Mouse (Mus musculus): ENCODE measurements around the gene Mfsd5. TPM values are rescaled to one million over a fixed set of nuclear protein-coding genes. Genes with fewer than 3 reads are reported as not detected.
A peak's percentile ranks its signal among the peaks of the same experiment; 100 is the strongest.

Gene Mfsd5
- polyA plus RNA-seq, 1 experiment from 2014 or later, result 61.1 TPM

- no peaks in the 10 kb centered on the region; the same call in 1 of the 2 replicates for H3K36me3 ChIP-seq (ENCODE audit: control insufficient read depth, insufficient read depth, low read length)
- peak within 1 kb of the TSS; percentile 74 for H3K4me3 ChIP-seq (ENCODE audit: low read length)
- no peaks in the 10 kb centered on the region for H3K27me3 ChIP-seq (ENCODE audit: control insufficient read depth, insufficient read depth, low read depth, low read length)
- H3K4me2 ChIP-seq (ENCODE audit: low read depth, low read length), result peak within 1 kb of the TSS; percentile 74
- 1% methylated on average over 24 of the region's 46 CpGs for WGBS
- no peaks in the 10 kb centered on the region for H3K9me3 ChIP-seq (ENCODE audit: control insufficient read depth, low read length)
- H3K4me1 ChIP-seq (replicated peaks; ENCODE audit: control insufficient read depth, insufficient read depth, low read length), result peaks cover 38% of the 10 kb centered on the region
- H3K9ac ChIP-seq (ENCODE audit: low read length), result peak within 1 kb of the TSS; percentile 81
- peak; percentile 75 for ATAC-seq (ENCODE audit: low read depth)
- peak within 1 kb of the TSS; percentile 91 for H3K27ac ChIP-seq (ENCODE audit: low read length)
Measured at GRCm38 (mm10) chr15:102257202-102258075, 21.8 kb upstream of the Mfsd5 start, which contains the start of gene Rarg. Rarg (minus strand) TSS chr15:102257517.

- peaks cover 38% of the 10 kb centered on the region for H3K4me1 ChIP-seq (replicated peaks; ENCODE audit: control insufficient read depth, insufficient read depth, low read length)
- H3K4me3 ChIP-seq (ENCODE audit: low read length), result peak overlapping the region; percentile 74
- no peaks in the 10 kb centered on the region for H3K9me3 ChIP-seq (ENCODE audit: control insufficient read depth, low read length)
- no peaks in the 10 kb centered on the region; the same call in 1 of the 2 replicates for H3K36me3 ChIP-seq (ENCODE audit: control insufficient read depth, insufficient read depth, low read length)
- WGBS, result 12% methylated on average over 12 of the region's 12 CpGs
- peak; percentile 66 for ATAC-seq (ENCODE audit: low read depth)
- H3K27ac ChIP-seq (ENCODE audit: low read length), result peak overlapping the region; percentile 91
- H3K4me2 ChIP-seq (ENCODE audit: low read depth, low read length), result peak overlapping the region; percentile 74
- no peaks in the 10 kb centered on the region for H3K27me3 ChIP-seq (ENCODE audit: control insufficient read depth, insufficient read depth, low read depth, low read length)
- peak overlapping the region; percentile 81 for H3K9ac ChIP-seq (ENCODE audit: low read length)
Measured at GRCm38 (mm10) chr15:102258076-102258470, 21.2 kb upstream of the Mfsd5 start.

GRCm38 (mm10) chr15:102258581-102259253, 20.5 kb upstream of the Mfsd5 start:
- 25% methylated on average over 11 of the region's 11 CpGs for WGBS
- H3K9ac ChIP-seq (ENCODE audit: low read length), result peak overlapping the region; percentile 47; the same call in 1 of the 2 replicates
- peak overlapping the region; percentile 91 for H3K27ac ChIP-seq (ENCODE audit: low read length)
- no peaks in the 10 kb centered on the region for H3K9me3 ChIP-seq (ENCODE audit: control insufficient read depth, low read length)
- no peaks in the 10 kb centered on the region for H3K27me3 ChIP-seq (ENCODE audit: control insufficient read depth, insufficient read depth, low read depth, low read length)
- ATAC-seq (ENCODE audit: low read depth), result peak; percentile 26
- H3K4me1 ChIP-seq (replicated peaks; ENCODE audit: control insufficient read depth, insufficient read depth, low read length), result peaks cover 38% of the 10 kb centered on the region
- 0 out of 2 replicates have a peak overlapping the region, but pooled peaks have one; percentile 1 for H3K4me3 ChIP-seq (ENCODE audit: low read length)
- peak overlapping the region; percentile 74; the same call in 1 of the 2 replicates for H3K4me2 ChIP-seq (ENCODE audit: low read depth, low read length)
- no peaks in the 10 kb centered on the region for H3K36me3 ChIP-seq (ENCODE audit: control insufficient read depth, insufficient read depth, low read length)

- Histone ChIP-seq H3K27ac (ENCODE audit: low read length) (no peak overlapping the region), H3K36me3 (ENCODE audit: control insufficient read depth, insufficient read depth, low read length) (no peaks in the 10 kb centered on the region), H3K4me2 (ENCODE audit: low read depth, low read length) (no peak overlapping the region), H3K4me3 (ENCODE audit: low read length) (no peak overlapping the region), H3K4me1 (replicated peaks; ENCODE audit: control insufficient read depth, insufficient read depth, low read length) (peaks cover 21% of the 10 kb centered on the region), H3K27me3 (ENCODE audit: control insufficient read depth, insufficient read depth, low read depth, low read length) (no peaks in the 10 kb centered on the region), H3K9ac (ENCODE audit: low read length) (no peak overlapping the region), H3K9me3 (ENCODE audit: control insufficient read depth, low read length) (no peaks in the 10 kb centered on the region)
- ATAC-seq (ENCODE audit: low read depth), result no peak
- WGBS, result 46% methylated on average over 7 of the region's 7 CpGs
Measured at GRCm38 (mm10) chr15:102262582-102262981, 16.7 kb upstream of the Mfsd5 start.

GRCm38 (mm10) chr15:102263037-102263436, 16.2 kb upstream of the Mfsd5 start:
- no peaks in the 10 kb centered on the region for H3K36me3 ChIP-seq (ENCODE audit: control insufficient read depth, insufficient read depth, low read length)
- ATAC-seq (ENCODE audit: low read depth), result no peak
- H3K27ac ChIP-seq (ENCODE audit: low read length), result no peak overlapping the region

GRCm38 (mm10) chr15:102265548-102265947, 13.7 kb upstream of the Mfsd5 start:
- WGBS, result 80% methylated on average over 5 of the region's 5 CpGs
- Histone ChIP-seq H3K9me3 (ENCODE audit: control insufficient read depth, low read length) (no peaks in the 10 kb centered on the region), H3K27ac (ENCODE audit: low read length) (no peak overlapping the region), H3K4me3 (ENCODE audit: low read length) (no peak overlapping the region), H3K9ac (ENCODE audit: low read length) (no peak overlapping the region), H3K4me2 (ENCODE audit: low read depth, low read length) (no peak overlapping the region), H3K27me3 (ENCODE audit: control insufficient read depth, insufficient read depth, low read depth, low read length) (no peaks in the 10 kb centered on the region), H3K4me1 (replicated peaks; ENCODE audit: control insufficient read depth, insufficient read depth, low read length) (peaks cover 7% of the 10 kb centered on the region; the same call in 1 of the 2 replicates), H3K36me3 (ENCODE audit: control insufficient read depth, insufficient read depth, low read length) (no peaks in the 10 kb centered on the region)
- no peak for ATAC-seq (ENCODE audit: low read depth)

More at GRCm38 (mm10) chr15:102263037-102263436, 16.2 kb upstream of the Mfsd5 start:
- H3K9me3 ChIP-seq (ENCODE audit: control insufficient read depth, low read length), result no peaks in the 10 kb centered on the region
- H3K4me2 ChIP-seq (ENCODE audit: low read depth, low read length), result no peak overlapping the region
- WGBS, result 60% methylated on average over 2 of the region's 2 CpGs
- no peaks in the 10 kb centered on the region for H3K27me3 ChIP-seq (ENCODE audit: control insufficient read depth, insufficient read depth, low read depth, low read length)
- H3K4me1 ChIP-seq (replicated peaks; ENCODE audit: control insufficient read depth, insufficient read depth, low read length), result peaks cover 16% of the 10 kb centered on the region
- no peak overlapping the region for H3K9ac ChIP-seq (ENCODE audit: low read length)
- H3K4me3 ChIP-seq (ENCODE audit: low read length), result no peak overlapping the region

GRCm38 (mm10) chr15:102270274-102270960, 8.8 kb upstream of the Mfsd5 start, which contains the start of gene Gm9918:
Gm9918 (plus strand) TSS chr15:102270563.
- H3K36me3 ChIP-seq (ENCODE audit: control insufficient read depth, insufficient read depth, low read length), result no peaks in the 10 kb centered on the region
- peak within 1 kb of the TSS; percentile 42 for H3K4me2 ChIP-seq (ENCODE audit: low read depth, low read length)
- peak; percentile 44 for ATAC-seq (ENCODE audit: low read depth)
- H3K27me3 ChIP-seq (ENCODE audit: control insufficient read depth, insufficient read depth, low read depth, low read length), result no peaks in the 10 kb centered on the region
- no peaks in the 10 kb centered on the region for H3K9me3 ChIP-seq (ENCODE audit: control insufficient read depth, low read length)
- H3K9ac ChIP-seq (ENCODE audit: low read length), result peak within 1 kb of the TSS; percentile 50
- peaks cover 14% of the 10 kb centered on the region for H3K4me1 ChIP-seq (replicated peaks; ENCODE audit: control insufficient read depth, insufficient read depth, low read length)
- H3K4me3 ChIP-seq (ENCODE audit: low read length), result peak within 1 kb of the TSS; percentile 29
- WGBS, result 15% methylated on average over 20 of the region's 21 CpGs
- H3K27ac ChIP-seq (ENCODE audit: low read length), result peak within 1 kb of the TSS; percentile 5; the same call in 1 of the 2 replicates

- H3K4me2 ChIP-seq (ENCODE audit: low read depth, low read length), result peak overlapping the region; percentile 42
- peak overlapping the region; percentile 9 for H3K27ac ChIP-seq (ENCODE audit: low read length)
- ATAC-seq (ENCODE audit: low read depth), result peak; percentile 49; the same call in 1 of the 2 replicates
- H3K9ac ChIP-seq (ENCODE audit: low read length), result no peak overlapping the region
- H3K36me3 ChIP-seq (ENCODE audit: control insufficient read depth, insufficient read depth, low read length), result no peaks in the 10 kb centered on the region
- no peaks in the 10 kb centered on the region for H3K27me3 ChIP-seq (ENCODE audit: control insufficient read depth, insufficient read depth, low read depth, low read length)
- H3K9me3 ChIP-seq (ENCODE audit: control insufficient read depth, low read length), result no peaks in the 10 kb centered on the region
- WGBS, result 36% methylated on average over 3 of the region's 3 CpGs
- H3K4me3 ChIP-seq (ENCODE audit: low read length), result peak overlapping the region; percentile 29; the same call in 1 of the 2 replicates
- peaks cover 14% of the 10 kb centered on the region for H3K4me1 ChIP-seq (replicated peaks; ENCODE audit: control insufficient read depth, insufficient read depth, low read length)
Measured at GRCm38 (mm10) chr15:102271441-102271840, 7.8 kb upstream of the Mfsd5 start.
